Mouse (Mus musculus) erythroblast, embryonic 14.5 days (primary cell): ENCODE results near the gene Ppp6r2.

Experiments
- GATA1 ChIP-seq: IDR thresholded peaks from 2 replicates; pipeline ENCODE4 v1.6.1; 2012; ENCODE audit warnings: low read length, inconsistent platforms, mixed read lengths
- TAL1 ChIP-seq: IDR thresholded peaks from 3 replicates; pipeline ENCODE4 v1.6.1; 2012; ENCODE audit warnings: low read length, inconsistent platforms, mixed read lengths

DNA sequence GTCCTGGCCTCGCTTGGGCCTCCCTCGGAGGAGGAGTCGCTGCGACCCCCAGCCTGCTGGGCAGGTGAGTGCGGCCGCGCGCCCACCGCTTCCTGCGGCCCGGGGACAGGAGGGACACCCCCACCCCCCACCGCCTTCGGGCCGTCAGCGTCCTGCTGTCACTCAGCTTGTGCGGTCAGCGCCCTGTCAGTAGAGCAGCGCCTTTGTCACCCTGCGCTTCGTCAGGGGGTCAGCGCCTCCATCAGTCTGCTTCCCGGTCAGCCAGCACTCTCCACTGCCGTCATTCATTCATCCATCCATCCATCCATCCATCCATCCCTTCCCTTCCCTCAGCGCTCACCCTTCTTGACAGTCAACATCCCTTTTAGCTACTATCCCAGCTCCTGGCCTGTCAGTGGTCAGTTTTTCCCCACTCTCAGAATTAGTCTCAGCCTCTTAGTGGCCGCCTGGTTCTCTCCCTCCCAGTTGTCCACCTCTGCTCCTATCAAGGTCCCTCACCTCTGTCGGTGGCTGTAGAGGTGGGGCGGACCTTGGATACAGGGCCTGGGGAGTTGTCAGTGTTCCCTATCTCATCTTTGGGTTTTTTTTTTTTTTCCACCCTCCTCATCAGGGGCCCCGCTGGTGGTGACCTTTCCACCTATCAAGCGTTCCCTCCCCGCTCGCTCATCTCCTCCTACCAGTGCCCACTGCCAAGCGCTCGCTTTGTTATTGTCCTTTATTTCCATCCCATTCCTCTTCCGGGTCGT is 536 bp downstream of the Ppp6r2 start:
- TF ChIP-seq GATA1: no peak
- TF ChIP-seq TAL1: no peak
